Mouse (Mus musculus): ENCODE results near the gene Slc35g3. TPM values are rescaled to one million over a fixed set of nuclear protein-coding genes. Genes with fewer than 3 reads are reported as not detected.

Slc35g3 gene
- not detected for total RNA-seq (2021)

DNA sequence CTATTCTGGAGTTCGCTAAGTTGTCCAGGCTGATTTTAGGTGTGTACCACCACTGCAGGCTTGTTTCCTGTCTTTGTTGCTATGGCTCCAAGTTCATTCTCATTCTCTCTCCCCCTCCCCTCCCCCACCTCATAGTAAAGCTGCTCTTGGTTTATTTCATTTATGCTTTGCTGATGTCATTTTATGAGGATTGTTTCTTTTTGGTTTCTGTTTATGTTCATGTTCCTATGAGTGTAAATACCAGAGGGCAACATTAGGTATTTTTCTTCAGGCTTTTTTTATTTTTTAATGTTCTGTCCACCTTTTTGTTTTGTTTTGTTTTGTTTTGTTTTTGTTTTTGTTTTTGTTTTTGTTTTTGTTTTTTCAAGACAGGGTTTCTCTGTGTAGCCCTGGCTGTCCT lies at the start of gene Slc35g3:
Gene Slc35g3, minus strand, starts transcription at position 101 of the 400 bp plus-strand sequence.
- no peak for DNase-seq (ENCODE audit: extremely low spot score in 1 of 2, low spot score in 1 of 2)

DNA sequence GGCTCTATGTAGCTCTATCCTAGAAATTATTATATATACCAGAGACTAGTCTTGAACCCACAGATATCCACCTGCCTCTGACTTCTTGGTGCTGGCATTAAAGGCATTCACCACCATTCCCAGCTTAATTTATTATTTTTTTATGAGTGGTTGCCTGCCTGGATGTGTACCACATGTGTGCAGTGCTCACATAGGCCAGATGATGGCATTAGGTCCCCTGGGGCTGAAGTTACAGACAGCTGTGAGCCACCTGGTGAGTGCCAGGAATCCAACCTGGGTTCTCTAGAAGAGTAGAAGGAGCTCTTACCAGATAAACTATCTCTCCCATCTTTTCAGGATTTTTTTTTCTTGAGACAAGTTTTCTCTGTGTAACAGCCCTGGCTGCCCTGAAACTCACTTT lies 48.5 kb upstream of the Slc35g3 start:
- DNase-seq (ENCODE audit: extremely low spot score in 1 of 2, low spot score in 1 of 2): no peak

DNA sequence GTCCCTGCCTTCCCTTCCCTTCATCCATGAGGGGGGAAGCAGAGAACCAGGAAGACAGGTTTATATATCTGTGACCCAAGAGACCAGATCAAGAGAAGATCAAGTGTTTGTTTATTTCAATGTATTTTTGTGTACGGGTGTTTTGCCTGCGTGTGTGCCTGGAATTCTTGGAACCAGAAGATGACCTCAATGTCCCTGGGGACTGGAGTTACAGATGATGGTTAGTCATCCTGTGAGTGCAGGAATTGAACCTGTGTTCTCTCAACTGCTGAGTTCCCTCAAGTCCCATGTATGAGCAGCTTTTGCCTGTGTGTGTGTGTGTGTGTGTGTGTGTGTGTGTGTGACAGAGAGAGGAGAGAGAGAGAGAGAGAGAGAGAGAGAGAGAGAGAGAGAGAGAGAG lies 45.9 kb upstream of the Slc35g3 start:
- no peak for DNase-seq (ENCODE audit: extremely low spot score in 1 of 2, low spot score in 1 of 2)

DNA sequence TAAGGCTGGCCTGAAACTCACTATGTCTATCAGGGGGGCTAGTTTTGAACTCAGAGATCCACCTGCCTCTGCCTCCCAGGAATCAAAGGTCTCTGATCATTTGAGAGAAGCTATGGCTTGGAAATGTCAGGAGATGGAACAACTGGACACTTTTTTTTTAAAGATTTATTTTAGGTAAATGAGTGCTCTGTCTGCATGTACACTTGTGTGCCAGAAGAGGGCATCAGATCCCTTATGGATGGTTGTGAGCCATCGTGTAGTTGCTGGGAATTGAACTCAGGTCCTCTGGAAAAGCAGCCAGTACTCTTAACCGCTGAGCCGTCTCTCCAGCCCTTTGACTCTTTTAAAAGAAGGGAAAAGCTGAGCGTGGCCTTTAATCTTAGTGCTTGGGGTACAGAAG lies 44.6 kb upstream of the Slc35g3 start:
- no peak for DNase-seq (ENCODE audit: extremely low spot score in 1 of 2, low spot score in 1 of 2)

DNA sequence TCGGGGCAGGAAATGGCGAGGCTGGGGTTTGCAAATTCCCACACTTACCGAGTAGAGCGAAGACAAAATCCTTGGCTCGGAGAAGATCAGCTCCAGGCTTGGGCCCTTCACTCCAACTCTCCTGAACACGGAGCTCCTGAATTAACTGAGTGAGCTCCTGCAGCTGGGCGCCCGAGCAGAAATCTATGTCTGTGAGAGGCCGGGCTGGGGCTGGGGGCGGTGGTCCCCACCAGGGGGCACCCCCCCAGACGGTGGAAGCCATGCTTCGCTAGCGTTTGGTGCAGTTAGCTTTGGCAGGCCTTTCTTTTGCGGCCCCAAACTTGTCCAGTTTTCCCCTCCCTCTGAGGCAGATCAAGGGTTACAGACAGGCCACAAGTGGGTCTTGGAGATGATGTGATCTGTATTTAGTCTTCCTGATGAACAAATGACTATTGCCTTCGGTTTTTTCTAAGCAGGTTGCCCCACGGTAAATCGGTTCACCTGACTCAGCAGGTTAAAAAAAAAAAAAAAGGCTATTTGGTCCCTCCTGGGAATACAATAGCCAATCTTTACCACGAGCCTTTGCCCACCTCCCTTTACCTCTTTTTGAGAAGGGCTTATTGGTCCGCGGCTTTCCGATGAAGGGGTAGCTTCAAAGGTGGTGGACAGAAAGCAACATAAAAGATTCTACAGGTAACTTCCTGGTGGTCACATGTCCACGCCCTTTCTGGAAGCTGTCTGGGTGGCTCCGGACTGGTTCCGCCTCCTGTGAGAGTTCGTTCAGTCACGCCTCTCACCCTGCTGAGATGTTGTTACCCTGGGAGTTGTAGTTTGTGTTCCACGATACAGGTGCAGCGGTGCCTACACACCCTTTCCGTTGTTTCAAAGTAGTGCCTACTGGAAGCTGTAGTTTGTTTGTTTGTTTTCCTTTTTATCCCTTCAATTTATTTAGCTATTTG lies 43.5 kb upstream of the Slc35g3 start, which contains the start of gene Tmem102:
Gene Tmem102, minus strand, starts transcription at position 653 of the 938 bp plus-strand sequence.
- no peak for DNase-seq (ENCODE audit: extremely low spot score in 1 of 2, low spot score in 1 of 2)

DNA sequence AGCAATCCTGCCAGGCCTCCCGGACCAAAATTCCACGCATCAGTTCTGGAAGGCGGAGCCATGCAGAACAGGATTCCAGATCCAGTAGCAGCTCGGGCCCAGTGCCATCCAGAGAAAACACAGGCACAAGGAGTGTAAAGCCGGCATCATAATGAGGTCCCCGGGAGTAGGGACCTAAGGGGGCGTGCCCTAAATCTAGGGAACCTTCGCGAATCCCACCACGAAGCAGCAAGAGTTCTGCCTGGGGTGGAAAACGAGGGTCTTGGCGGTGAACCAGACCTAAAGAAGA lies 42.8 kb upstream of the Slc35g3 start:
- no peak for DNase-seq (ENCODE audit: extremely low spot score in 1 of 2, low spot score in 1 of 2)

DNA sequence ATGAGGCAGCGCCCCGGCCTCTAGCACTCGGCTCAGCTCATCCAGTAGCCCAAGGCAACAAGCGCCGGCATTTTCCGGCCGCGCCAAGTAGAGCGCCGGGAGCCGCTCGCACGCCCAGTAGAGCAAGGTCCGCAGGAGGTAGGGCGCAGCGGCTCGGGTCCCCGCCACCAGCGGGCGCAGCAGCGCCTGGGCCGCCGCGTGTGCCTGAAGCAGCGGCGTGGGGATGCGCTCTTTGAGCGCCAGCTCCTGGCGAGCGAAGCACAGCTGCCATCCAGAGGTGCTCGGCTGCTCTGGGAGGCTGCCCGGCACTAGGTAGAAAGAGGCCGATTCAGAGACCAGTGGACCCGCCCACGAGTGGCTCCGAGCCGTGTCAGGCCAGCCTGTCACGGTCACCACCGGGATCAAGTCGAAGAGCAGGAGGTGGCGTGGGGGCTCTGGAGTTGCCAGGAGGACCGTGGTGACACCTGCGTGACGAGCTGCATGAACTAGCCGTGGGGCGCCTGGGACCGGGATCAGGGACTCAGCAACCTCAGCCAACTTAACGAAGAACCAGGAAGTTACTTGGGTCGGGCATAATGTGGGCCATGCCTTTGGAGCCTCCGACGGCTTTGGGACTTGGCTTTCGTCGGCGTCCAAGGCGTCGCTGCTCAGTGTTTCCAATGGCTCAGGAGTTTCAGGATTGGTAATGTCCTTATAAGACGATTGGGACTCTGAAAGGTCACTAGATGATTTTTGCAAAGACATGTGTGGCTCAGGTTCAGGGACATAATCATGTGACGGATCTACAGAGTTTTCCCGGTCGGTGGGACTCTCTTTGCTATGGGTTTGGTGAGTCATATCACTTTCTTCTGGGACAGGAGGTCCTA lies 42.3 kb upstream of the Slc35g3 start:
- DNase-seq (ENCODE audit: extremely low spot score in 1 of 2, low spot score in 1 of 2): peak; percentile 46 to 51

DNA sequence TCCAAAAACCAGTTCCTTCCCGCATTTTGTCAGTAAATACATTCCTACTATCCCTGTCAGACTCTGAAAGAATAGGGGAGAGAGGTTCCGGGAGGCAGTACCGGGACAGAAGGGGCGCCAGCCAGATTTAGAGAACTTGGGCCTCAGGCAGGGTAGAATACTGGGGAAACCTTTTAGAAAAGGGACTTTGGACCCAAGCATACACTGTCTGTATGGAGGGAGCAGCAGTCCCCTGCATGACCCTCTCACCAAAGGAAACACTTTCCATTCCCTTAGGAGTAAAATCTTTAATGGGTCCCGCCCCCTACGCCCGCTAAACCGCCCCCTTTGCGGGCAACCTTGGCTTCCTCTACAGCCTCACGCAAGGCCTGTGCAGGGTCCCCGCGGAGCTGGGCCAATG lies 41.6 kb upstream of the Slc35g3 start:
- DNase-seq (ENCODE audit: extremely low spot score in 1 of 2, low spot score in 1 of 2): no peak

DNA sequence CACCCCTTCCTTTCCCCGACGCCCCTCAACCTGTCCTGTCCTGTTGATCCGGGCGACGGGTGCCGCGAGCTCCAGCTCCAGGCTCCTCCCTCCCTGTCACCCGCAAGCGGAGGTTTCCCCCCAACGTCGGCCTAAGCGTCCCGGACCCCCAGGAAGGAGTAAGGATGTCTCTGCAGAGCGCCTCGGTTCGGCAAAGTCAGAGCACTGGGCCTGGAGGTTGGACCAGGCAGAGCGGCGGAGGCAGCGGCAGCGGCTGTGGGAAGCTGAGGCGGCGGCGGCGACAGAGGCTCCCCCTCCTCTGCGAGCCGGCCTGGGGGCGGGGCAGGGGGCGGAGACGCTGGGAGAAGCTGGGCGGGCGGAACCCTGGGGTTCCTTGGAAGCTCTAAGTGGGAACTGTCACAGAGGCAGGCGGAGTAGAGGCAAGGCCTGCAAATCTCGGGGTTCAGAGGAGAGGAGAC lies 40.9 kb upstream of the Slc35g3 start:
- peak; percentile 74 to 80 for DNase-seq (ENCODE audit: extremely low spot score in 1 of 2, low spot score in 1 of 2)

DNA sequence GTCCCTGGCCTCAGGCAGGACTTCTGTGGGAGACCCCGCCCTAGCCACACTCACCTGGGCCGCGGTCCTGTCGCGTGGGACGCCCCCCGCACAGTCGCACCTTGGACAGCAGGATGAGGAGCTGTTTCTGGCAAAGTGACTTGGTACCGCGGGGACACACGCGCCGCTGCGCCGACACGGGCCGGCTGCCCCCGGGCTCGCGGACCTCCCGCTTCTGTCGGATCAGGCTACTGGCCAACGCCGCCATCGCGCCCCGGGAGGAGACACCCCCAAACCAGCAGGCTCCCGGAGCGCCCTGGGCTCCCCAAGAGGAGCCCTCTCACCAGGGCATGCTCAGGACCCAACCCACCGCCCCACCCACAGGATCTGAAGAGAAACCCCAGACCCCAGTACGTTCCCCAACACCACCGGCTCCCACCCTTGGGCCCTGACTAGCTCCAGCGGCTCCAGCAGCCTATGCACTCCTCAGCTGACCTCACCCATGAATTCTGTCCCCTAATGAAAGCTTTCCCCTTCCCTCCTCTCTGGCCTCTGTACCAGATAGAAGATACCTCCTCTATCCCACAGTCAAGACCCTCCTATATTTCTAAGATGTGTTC lies 39.7 kb upstream of the Slc35g3 start, which contains the start of gene Fgf11:
Gene Fgf11, minus strand, starts transcription at position 479 of the 599 bp plus-strand sequence.
- no peak for DNase-seq (ENCODE audit: extremely low spot score in 1 of 2, low spot score in 1 of 2)

DNA sequence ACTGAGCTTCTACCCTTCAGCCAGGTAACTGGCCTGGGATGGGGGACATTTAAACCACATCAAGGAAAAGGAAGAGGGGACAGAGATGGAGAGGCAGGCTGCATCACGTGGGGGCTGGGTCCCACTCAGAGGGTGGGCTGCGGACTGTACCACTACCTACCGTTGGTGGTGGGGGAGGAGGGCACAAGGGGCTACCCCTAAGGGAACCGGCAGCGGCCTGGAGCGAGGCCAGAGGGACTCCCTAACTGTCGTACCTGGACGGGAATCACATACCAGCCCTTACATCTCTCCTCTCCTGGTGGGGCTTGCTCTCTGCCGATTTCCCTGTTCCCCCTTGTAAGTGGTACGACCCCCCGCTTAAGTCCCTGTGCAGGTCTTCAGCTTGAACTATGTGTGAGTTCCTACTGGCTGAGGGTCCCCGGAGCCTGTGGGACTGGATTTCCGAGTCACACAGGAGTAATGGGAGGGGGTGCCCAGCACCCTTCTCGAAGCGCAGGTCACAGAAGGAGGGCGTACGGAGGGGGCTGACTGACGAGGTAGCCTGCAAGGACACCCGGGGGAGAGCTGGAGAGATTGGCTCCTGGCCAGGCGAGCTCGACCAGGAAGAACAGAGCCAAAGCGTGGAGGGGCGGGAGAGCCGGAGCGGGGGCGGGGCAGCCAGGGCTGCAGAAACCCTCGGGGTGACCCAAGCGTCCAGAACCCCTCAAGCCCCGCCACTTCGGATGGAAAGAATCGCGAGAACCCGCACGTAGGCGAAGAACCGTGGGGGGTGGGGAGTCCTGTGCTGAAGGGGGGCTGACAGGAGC lies 38.8 kb upstream of the Slc35g3 start:
- DNase-seq (ENCODE audit: extremely low spot score in 1 of 2, low spot score in 1 of 2): peak; percentile 40 to 47

DNA sequence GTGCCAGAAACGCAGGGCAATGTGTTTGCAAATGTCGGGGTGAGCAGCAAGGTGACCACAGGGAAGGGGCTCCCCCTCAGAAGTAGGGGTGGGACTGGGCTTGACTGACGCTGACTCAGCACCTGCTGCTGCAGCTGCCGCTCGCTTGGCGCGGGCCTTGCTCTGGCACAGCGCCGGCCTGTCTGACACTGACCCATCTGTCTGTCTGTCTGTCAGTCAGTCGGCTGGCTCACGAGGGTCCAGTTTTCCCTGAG lies 38.3 kb upstream of the Slc35g3 start:
- DNase-seq (ENCODE audit: extremely low spot score in 1 of 2, low spot score in 1 of 2): peak in 1 of 2 experiments; percentile 46

DNA sequence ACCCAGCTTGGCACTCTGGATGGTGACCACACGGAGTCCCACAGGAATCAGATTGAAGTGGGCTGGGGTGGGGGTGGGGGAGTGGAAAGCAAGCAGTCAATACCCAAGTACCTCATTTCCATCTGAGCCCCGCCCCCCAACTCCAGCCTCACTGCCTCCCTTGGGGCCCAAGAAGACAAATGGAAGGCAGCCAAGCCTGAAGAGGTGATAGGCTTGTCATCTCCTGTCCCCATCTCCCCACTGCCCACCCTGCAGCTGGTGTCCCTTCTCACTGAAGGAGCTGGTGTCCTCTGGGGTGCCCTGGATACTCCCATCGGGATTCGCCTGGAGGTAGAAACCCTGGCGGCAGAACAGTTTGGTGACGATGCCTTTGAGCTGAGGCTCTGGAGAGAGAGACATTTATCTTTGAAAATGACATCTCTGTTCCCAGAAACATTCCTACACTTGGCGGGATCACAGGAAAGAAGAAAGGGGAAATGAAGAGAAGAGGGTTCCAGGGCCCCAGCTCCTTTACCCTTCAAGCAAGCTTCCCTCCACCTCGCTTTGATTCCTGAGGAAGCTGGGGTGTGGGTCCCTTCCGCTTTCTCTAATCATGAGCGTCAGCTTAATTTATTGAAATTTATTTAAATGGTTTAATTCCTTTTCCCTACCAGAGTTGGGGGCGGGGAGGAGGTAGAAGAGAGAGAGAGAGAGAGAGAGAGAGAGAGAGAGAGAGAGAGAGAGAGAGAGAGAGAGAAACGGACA lies 37.8 kb upstream of the Slc35g3 start:
- no peak for DNase-seq (ENCODE audit: extremely low spot score in 1 of 2, low spot score in 1 of 2)

DNA sequence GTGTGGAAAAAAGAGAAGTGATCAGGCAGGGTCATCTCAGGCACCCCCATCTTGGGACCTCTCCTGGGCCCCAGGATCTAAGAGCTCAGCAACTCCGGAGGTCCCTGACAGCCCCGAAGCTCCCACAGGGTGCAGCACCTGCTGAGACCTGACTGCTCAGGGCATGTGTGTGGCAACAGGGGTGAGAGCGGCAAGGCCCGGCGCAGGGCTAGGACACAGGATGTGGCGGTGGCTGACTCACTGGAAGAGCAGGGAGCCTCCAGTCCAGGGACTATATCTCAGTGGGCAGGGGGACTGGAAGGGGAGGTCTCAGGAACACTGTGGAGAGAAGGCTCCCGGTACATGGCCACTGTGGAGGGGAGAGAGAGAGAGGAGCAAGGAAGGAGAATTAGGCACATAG lies 36.2 kb upstream of the Slc35g3 start:
- no peak for DNase-seq (ENCODE audit: extremely low spot score in 1 of 2, low spot score in 1 of 2)

DNA sequence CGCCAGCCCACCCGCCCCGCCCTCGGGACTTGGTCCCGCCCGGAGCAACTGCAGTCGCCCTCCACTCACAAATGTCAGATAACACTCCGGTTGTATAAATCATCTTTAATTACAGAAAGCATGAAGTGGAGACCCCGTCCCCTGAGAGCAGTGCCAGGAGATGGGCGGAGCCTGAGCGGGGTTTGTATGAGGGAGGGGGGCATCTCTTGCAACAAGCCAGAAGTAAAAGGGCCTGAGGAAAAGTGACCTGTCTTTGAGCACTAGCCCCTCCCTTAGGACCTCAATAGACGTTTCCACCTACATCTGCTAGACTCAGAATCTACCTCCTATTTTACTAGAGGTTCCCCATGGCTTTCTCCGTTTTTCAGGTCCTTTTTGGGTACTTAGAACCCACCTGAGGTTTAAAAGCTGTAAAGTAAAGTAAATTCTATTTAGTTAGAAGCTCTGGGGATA lies 34.2 kb upstream of the Slc35g3 start:
- no peak for DNase-seq (ENCODE audit: extremely low spot score in 1 of 2, low spot score in 1 of 2)

DNA sequence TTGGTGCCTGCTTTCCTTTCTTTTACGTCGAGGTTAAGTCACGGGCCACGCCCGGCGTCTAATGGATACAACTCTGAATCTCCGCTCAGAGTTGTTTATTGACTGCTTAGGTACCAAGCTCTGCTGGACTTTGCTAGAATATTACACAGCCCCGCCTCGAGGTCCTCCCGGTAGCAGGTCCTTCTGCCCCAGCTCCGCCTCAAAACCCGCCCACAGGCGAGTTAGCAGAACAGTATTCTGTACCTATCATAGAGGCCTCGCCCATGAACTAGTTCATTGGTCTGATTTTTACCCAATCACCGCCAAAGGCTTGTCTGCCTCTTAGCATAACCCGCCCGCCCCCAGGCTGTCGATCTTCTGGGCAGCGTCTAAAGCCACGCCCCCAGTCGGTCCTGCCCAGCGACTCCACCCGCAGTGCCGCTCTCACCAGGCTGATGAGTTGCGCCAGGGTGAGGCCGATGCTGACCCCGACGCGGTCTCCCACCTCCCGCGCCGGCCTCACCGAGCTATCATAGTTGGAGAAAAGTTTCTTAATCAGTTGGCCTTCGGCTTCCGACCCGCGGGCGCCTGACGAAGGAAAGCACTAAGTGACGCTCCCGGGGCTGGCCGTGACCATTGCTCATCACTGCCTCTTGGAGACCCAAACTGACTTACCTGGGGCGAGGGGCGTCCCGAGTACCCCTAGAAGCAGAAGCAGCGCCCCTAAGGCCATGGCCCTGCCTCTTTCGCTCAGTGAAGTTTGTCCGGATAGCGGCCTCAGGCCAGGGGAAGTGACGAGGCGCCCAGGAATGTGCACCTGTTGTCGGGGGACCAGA lies 33.6 kb upstream of the Slc35g3 start, which contains the start of gene Chrnb1:
Gene Chrnb1, minus strand, starts transcription at position 776 of the 815 bp plus-strand sequence.
- peak; percentile 67 to 72 for DNase-seq (ENCODE audit: extremely low spot score in 1 of 2, low spot score in 1 of 2)

DNA sequence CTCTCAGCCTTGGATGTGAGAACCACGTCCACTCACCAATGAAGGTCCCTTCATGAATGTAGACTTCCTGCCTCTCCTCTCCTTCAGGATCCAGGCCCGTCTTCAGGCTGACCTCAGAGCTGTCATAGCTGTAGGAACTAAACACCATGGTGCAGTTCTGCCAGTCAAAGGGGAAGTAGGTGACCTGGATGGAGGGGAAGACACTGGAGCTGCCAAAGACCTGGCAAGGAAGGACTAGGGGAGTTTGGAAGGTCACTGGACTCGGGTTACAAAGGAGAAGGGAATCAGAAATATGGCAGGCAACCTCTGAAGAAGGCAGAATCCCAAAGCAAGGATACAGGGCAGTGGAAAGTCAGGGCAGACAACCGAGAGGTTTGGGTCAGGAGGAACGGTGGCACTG lies 31.7 kb upstream of the Slc35g3 start:
- DNase-seq (ENCODE audit: extremely low spot score in 1 of 2, low spot score in 1 of 2): no peak

DNA sequence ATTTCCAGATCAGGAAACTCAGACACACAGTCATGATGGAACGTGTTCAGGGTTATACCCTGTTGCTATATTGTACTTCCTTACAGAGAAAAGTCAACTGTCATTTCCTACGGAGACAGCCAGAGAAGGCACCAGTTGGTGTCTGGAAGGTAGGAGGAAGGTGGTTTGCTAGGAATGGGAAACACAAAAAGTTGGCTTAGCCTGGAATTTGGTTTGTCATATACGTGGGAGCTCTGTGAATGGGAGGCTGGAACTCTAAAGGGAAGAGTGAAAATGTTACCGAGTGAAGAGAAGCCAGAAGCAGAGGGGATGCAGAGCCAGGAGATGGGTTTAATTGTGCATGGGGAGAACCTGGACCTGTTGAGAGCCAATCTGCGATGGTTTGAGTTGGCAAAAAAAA lies 29.7 kb upstream of the Slc35g3 start:
- DNase-seq (ENCODE audit: extremely low spot score in 1 of 2, low spot score in 1 of 2): no peak

DNA sequence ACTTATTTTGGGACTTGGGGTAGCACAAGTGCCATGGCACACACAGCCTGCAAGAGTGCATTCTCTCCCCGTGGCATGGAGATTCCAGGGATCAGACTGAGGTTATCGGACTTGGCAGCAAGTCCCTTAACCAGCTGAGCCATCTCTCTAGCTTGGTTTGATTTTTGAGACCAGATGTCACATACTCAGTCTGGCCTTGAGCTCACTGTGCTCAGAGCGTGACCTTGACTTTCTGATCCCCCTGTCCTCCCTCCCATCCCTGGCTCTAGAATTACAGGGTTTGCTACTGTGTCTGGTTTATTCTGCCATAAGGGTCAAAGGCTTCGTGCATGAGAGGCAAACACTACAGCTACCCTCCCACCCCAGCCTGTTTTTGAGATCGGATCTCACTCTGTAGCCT lies 27.7 kb upstream of the Slc35g3 start:
- DNase-seq (ENCODE audit: extremely low spot score in 1 of 2, low spot score in 1 of 2): no peak
